Mouse (Mus musculus) lung, adult 2 months (tissue): ENCODE results near the gene Zfp385c.

Experiments
- CTCF ChIP-seq: fragments of 200-500 bp; IDR thresholded peaks from 2 replicates; pipeline ENCODE4 v1.5.1; 2011; ENCODE audit warnings: mild to moderate bottlenecking, low read length, control low read depth; ENCODE audit not compliant: insufficient read depth
- POLR2A ChIP-seq: fragments of 200-500 bp; IDR thresholded peaks from 2 replicates; pipeline ENCODE4 v1.6.1; 2011; ENCODE audit warnings: low read depth, mild to moderate bottlenecking, control low read depth, low read length, borderline replicate concordance; ENCODE audit errors: extremely low read depth

- TF ChIP-seq CTCF (no peak), POLR2A (no peak)
Observed at GRCm38 (mm10) chr11:100609355-100609996, 82.8 kb downstream of the Zfp385c start.
